Mouse (Mus musculus) heart, postnatal 0 days (tissue): Measurements from ENCODE around the gene Chchd3.

ENCODE experiments used
- CTCF ChIP-seq: IDR thresholded peaks from 2 replicates; pipeline ENCODE4 v1.5.1; 2016; ENCODE audit warnings: antibody characterized with exemption, control low read depth, low read depth
- EP300 ChIP-seq: IDR thresholded peaks from 2 replicates; pipeline ENCODE4 v1.6.1; 2016; ENCODE audit warnings: antibody characterized with exemption, low read depth

DNA sequence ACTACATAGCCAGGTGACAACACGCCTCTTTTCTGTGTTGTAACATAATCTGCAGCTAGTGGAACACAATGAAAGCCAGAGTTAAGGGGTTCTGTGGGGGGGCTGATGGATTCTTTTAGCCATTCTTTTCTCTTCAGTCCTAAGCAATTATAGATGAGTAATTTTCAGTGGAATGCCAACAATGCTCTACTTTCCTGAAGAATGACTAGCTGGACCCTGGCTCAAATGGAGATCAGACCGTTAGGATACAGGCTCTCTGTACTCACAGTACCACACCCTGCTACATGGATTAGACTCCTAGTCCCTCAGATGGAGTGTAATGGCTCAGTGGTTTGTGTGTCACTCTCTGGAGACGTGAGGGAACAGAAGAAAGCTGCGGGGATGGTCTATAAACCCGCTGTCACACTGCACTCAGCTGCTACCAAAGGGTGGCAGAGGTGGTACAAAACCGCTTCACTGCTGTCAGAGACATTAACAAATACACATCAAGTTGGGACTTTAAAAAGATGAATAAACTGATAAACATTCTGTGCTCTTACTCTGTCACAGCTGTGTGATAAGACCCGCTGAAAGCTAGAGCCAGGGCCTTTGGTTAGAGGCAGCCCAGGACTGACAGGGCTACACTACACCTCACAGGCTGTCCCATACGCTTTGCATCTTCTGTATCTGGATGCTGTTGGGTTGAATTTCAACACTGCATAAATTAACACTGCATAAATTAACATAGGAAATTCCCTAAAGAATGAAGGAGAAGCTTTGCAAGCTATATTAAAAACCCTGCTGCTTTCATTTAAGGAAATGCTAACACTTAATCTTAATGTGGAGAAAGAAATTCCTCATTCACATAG is 264.2 kb downstream of the Chchd3 start:
- TF ChIP-seq EP300 = no peak
- TF ChIP-seq CTCF = no peak
